Mouse (Mus musculus): Measurements from ENCODE around the gene Lxn. TPM values are rescaled to one million over a fixed set of nuclear protein-coding genes. Genes with fewer than 3 reads are reported as not detected.

The Lxn gene
- polyA plus RNA-seq, 1 experiment from 2014 or later: 105 TPM

DNA sequence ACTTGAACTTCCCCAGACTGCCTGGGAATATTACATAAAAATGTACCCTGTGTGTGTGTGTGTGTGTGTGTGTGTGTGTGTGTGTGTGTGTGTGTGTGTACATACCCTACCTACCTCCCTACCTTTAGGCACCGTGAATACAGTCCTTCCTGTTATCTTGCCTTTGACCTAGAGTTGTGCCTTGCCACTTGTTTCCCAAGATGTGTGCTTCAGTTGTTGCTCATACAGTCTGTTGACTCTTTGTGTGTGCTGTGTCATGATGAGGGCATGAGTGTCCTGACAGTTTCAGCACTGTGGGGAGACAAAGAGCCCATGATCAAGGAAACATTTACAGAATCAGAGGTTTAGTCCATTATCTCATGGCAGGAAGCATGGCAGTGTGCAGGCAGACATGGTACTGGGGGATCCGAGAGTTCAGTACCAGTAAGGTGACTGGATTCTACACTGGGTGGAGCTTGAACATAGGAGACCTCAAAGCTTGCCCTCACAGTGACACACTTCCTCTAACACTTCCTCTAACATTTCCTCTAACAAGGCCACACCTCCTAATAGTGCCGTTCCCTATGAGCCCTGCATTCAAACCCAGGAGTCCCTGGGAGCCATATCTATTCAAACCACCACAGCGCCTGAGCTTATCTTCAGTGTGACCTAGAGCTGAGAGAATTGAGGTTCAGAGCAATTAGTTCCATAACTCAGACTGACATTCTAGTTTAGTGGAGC lies 7.8 kb upstream of the Lxn start:
- ATAC-seq (ENCODE audit: low read depth): no peak
- Histone ChIP-seq H3K4me2 (ENCODE audit: low read depth, low read length) (no peak overlapping the region), H3K4me1 (ENCODE audit: control insufficient read depth, insufficient read depth, low read length) (no peaks in the 10 kb centered on the region), H3K9ac (ENCODE audit: low read depth, low read length) (no peak overlapping the region), H3K36me3 (ENCODE audit: control insufficient read depth, insufficient read depth, low read length) (peaks cover 44% of the 10 kb centered on the region), H3K27ac (replicated peaks; ENCODE audit: low read depth, low read length) (no peak overlapping the region), H3K27me3 (replicated peaks; ENCODE audit: control insufficient read depth, insufficient read depth, low read length) (no peaks in the 10 kb centered on the region), H3K4me3 (ENCODE audit: low read depth, low read length) (no peak overlapping the region), H3K9me3 (ENCODE audit: control insufficient read depth, low read length) (no peaks in the 10 kb centered on the region)
- WGBS: 84% methylated on average over 4 of the region's 4 CpGs
- DNase-seq (ENCODE audit: low spot score): no peak

DNA sequence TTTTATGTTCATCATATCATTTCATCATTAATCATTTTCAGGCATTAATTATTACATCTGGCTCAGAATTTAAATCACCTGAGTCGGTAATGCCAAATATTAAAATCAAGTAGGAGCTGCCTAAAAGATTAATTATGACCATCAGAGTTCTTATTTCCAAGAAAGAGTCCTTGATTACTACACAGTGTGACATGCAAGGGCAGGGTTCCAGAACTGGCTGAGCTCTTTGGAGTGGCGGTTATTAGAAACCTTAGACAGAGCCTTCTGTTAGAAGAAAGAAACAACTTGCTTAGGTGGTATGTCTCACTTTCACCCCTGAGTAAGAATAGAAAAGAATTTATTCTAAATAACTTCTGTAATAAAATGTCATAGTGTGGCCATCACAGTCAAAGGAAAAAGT lies 3.6 kb upstream of the Lxn start:
- WGBS: 92% methylated on average over 2 of the region's 2 CpGs
- ATAC-seq (ENCODE audit: low read depth) (no peak), DNase-seq (ENCODE audit: low spot score) (no peak)
- peaks cover 28% of the 10 kb centered on the region for H3K36me3 ChIP-seq (ENCODE audit: control insufficient read depth, insufficient read depth, low read length)
- H3K4me3 ChIP-seq (ENCODE audit: low read depth, low read length): no peak overlapping the region
- no peak overlapping the region for H3K9ac ChIP-seq (ENCODE audit: low read depth, low read length)
- H3K27ac ChIP-seq (replicated peaks; ENCODE audit: low read depth, low read length): no peak overlapping the region
- H3K9me3 ChIP-seq (ENCODE audit: control insufficient read depth, low read length): no peaks in the 10 kb centered on the region
- H3K4me2 ChIP-seq (ENCODE audit: low read depth, low read length): no peak overlapping the region
- no peaks in the 10 kb centered on the region for H3K27me3 ChIP-seq (replicated peaks; ENCODE audit: control insufficient read depth, insufficient read depth, low read length)
- H3K4me1 ChIP-seq (ENCODE audit: control insufficient read depth, insufficient read depth, low read length): peaks cover 6% of the 10 kb centered on the region; the same call in 1 of the 2 replicates

- Histone ChIP-seq H3K9ac (ENCODE audit: low read depth, low read length) (no peak overlapping the region), H3K4me3 (ENCODE audit: low read depth, low read length) (no peak overlapping the region), H3K27me3 (replicated peaks; ENCODE audit: control insufficient read depth, insufficient read depth, low read length) (no peaks in the 10 kb centered on the region), H3K9me3 (ENCODE audit: control insufficient read depth, low read length) (no peaks in the 10 kb centered on the region), H3K36me3 (ENCODE audit: control insufficient read depth, insufficient read depth, low read length) (peaks cover 24% of the 10 kb centered on the region), H3K4me1 (ENCODE audit: control insufficient read depth, insufficient read depth, low read length) (peaks cover 7% of the 10 kb centered on the region; the same call in 1 of the 2 replicates), H3K27ac (replicated peaks; ENCODE audit: low read depth, low read length) (no peak overlapping the region), H3K4me2 (ENCODE audit: low read depth, low read length) (no peak overlapping the region)
- ATAC-seq (ENCODE audit: low read depth): no peak
- WGBS: 91% methylated on average over 5 of the region's 5 CpGs
- no peak for DNase-seq (ENCODE audit: low spot score)
Measured at GRCm38 (mm10) chr3:67466576-67466975, 2.9 kb upstream of the Lxn start.

GRCm38 (mm10) chr3:67463001-67463400 lies 725 bp downstream of the Lxn start:
- Histone ChIP-seq H3K27ac (replicated peaks; ENCODE audit: low read depth, low read length) (peak overlapping the region; percentile 85), H3K9me3 (ENCODE audit: control insufficient read depth, low read length) (no peaks in the 10 kb centered on the region), H3K4me1 (ENCODE audit: control insufficient read depth, insufficient read depth, low read length) (peaks cover 7% of the 10 kb centered on the region; the same call in 1 of the 2 replicates), H3K4me2 (ENCODE audit: low read depth, low read length) (peak overlapping the region; percentile 80), H3K36me3 (ENCODE audit: control insufficient read depth, insufficient read depth, low read length) (peaks cover 35% of the 10 kb centered on the region), H3K27me3 (replicated peaks; ENCODE audit: control insufficient read depth, insufficient read depth, low read length) (no peaks in the 10 kb centered on the region), H3K9ac (ENCODE audit: low read depth, low read length) (peak overlapping the region; percentile 81), H3K4me3 (ENCODE audit: low read depth, low read length) (peak overlapping the region; percentile 67)
- no peak for ATAC-seq (ENCODE audit: low read depth)
- WGBS: under 1% methylated on average over 12 of the region's 12 CpGs
- peak; percentile 32 for DNase-seq (ENCODE audit: low spot score)

DNA sequence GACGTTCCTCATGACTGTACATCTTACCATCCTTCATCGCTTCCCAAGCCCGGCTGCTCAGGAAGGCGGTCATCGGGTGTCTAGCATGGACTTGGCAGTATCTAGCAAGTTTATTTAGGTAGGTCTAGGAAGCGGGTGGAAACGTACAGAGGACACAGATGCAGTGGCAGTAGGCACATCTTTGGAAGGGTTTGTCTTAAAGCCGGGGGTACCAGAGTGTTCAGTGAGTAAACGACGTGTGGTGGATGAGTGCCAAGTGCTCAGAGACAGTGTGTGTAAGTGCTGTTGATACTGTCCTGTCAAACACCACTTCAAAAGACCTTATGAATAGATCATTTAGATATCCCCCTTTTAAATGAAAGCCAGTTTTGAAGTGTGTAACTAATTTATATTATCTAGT lies 1.1 kb downstream of the Lxn start:
- ATAC-seq (ENCODE audit: low read depth) (no peak), DNase-seq (ENCODE audit: low spot score) (peak; percentile 16)
- peaks cover 7% of the 10 kb centered on the region; the same call in 1 of the 2 replicates for H3K4me1 ChIP-seq (ENCODE audit: control insufficient read depth, insufficient read depth, low read length)
- H3K9ac ChIP-seq (ENCODE audit: low read depth, low read length): peak overlapping the region; percentile 81
- no peak overlapping the region; the same call in 1 of the 2 replicates for H3K27ac ChIP-seq (replicated peaks; ENCODE audit: low read depth, low read length)
- H3K27me3 ChIP-seq (replicated peaks; ENCODE audit: control insufficient read depth, insufficient read depth, low read length): no peaks in the 10 kb centered on the region
- peak overlapping the region; percentile 80 for H3K4me2 ChIP-seq (ENCODE audit: low read depth, low read length)
- WGBS: 45% methylated on average over 10 of the region's 10 CpGs
- H3K4me3 ChIP-seq (ENCODE audit: low read depth, low read length): peak overlapping the region; percentile 67
- H3K36me3 ChIP-seq (ENCODE audit: control insufficient read depth, insufficient read depth, low read length): peaks cover 34% of the 10 kb centered on the region
- no peaks in the 10 kb centered on the region for H3K9me3 ChIP-seq (ENCODE audit: control insufficient read depth, low read length)

DNA sequence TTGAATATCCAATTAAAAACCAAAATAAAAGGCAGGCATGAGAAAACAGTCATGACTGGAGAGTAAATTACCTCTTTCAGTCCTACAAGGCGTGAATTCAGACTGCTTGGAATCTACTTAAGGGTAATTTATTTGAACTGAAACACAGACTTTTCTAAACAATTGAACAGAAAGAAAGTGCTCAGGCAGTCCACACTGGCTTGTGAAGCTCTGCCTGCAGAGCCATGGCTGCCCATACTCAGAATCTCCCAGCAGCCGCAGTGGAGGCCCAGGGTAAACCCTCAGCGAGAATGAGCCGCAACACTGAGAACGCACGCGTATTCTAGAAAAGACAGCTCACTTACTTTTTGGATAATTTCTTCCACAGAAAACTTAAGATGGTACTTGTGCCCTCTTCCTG lies 1.7 kb downstream of the Lxn start:
- peaks cover 39% of the 10 kb centered on the region for H3K36me3 ChIP-seq (ENCODE audit: control insufficient read depth, insufficient read depth, low read length)
- peak overlapping the region; percentile 67 for H3K4me3 ChIP-seq (ENCODE audit: low read depth, low read length)
- 86% methylated on average over 7 of the region's 7 CpGs for WGBS
- H3K27ac ChIP-seq (replicated peaks; ENCODE audit: low read depth, low read length): no peak overlapping the region
- no peak for ATAC-seq (ENCODE audit: low read depth)
- H3K9me3 ChIP-seq (ENCODE audit: control insufficient read depth, low read length): no peaks in the 10 kb centered on the region
- no peaks in the 10 kb centered on the region for H3K27me3 ChIP-seq (replicated peaks; ENCODE audit: control insufficient read depth, insufficient read depth, low read length)
- H3K9ac ChIP-seq (ENCODE audit: low read depth, low read length): no peak overlapping the region
- DNase-seq (ENCODE audit: low spot score): no peak
- H3K4me1 ChIP-seq (ENCODE audit: control insufficient read depth, insufficient read depth, low read length): peaks cover 7% of the 10 kb centered on the region; the same call in 1 of the 2 replicates
- peak overlapping the region; percentile 80 for H3K4me2 ChIP-seq (ENCODE audit: low read depth, low read length)

GRCm38 (mm10) chr3:67459881-67460280 lies 3.8 kb downstream of the Lxn start:
- H3K36me3 ChIP-seq (ENCODE audit: control insufficient read depth, insufficient read depth, low read length): peaks cover 60% of the 10 kb centered on the region
- H3K4me2 ChIP-seq (ENCODE audit: low read depth, low read length): no peak overlapping the region
- no peak overlapping the region for H3K4me3 ChIP-seq (ENCODE audit: low read depth, low read length)
- no peak overlapping the region for H3K9ac ChIP-seq (ENCODE audit: low read depth, low read length)
- ATAC-seq (ENCODE audit: low read depth) (no peak), DNase-seq (ENCODE audit: low spot score) (no peak)
- H3K27ac ChIP-seq (replicated peaks; ENCODE audit: low read depth, low read length): no peak overlapping the region
- no peaks in the 10 kb centered on the region for H3K27me3 ChIP-seq (replicated peaks; ENCODE audit: control insufficient read depth, insufficient read depth, low read length)
- H3K4me1 ChIP-seq (ENCODE audit: control insufficient read depth, insufficient read depth, low read length): peaks cover 7% of the 10 kb centered on the region; the same call in 1 of the 2 replicates
- 76% methylated on average over 3 of the region's 3 CpGs for WGBS
- no peaks in the 10 kb centered on the region for H3K9me3 ChIP-seq (ENCODE audit: control insufficient read depth, low read length)

DNA sequence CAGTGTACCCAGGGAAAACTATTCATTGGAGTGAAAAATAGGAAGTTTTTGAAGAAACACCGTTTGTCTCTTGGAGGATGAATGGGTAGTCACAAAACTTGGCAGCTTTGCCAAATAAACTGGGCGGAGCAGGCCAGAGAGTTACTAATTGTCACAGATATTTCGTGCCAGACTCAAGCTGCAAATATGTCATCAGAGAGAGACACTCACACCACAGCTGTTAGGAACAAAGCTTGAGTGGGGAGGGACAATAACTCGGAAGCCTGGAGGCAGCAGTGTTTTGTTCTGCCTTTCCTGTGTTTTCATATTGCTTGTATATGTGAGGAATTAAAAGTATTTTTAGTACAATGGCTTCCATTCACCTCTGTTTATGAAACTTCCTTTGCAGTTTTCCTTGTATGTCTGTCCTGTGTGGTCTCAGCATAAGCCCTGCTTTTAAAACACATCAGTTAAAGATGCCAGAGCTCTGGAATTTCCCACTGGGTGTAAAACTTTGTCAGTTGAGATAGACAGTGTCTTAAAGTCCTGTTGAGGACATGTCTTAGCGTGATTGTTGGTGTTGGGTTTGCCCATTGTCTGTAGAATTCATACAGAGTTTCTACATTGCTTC lies 13.0 kb downstream of the Lxn start:
- Histone ChIP-seq H3K9ac (ENCODE audit: low read depth, low read length) (no peak overlapping the region), H3K4me1 (ENCODE audit: control insufficient read depth, insufficient read depth, low read length) (no peaks in the 10 kb centered on the region), H3K36me3 (ENCODE audit: control insufficient read depth, insufficient read depth, low read length) (peaks cover 89% of the 10 kb centered on the region), H3K4me3 (ENCODE audit: low read depth, low read length) (no peak overlapping the region), H3K4me2 (ENCODE audit: low read depth, low read length) (no peak overlapping the region), H3K9me3 (ENCODE audit: control insufficient read depth, low read length) (no peaks in the 10 kb centered on the region), H3K27me3 (replicated peaks; ENCODE audit: control insufficient read depth, insufficient read depth, low read length) (no peaks in the 10 kb centered on the region), H3K27ac (replicated peaks; ENCODE audit: low read depth, low read length) (no peak overlapping the region; the same call in 1 of the 2 replicates)
- no peak for ATAC-seq (ENCODE audit: low read depth)
- DNase-seq (ENCODE audit: low spot score): peak; percentile 47
- WGBS: 77% methylated on average over 5 of the region's 5 CpGs

All from embryonic facial prominence, embryonic 14.5 days (tissue).